Mouse (Mus musculus): Measurements from ENCODE around the gene Rybp.

The Rybp gene

GRCm38 (mm10) chr6:100287334-100288015 is at the start of gene Rybp:
Gene Rybp (minus strand): TSS chr6:100287485.
- peak; percentile 91 for DNase-seq (ENCODE audit: low read depth, low spot score)

- DNase-seq (ENCODE audit: low read depth, low spot score) = no peak
Observed at GRCm38 (mm10) chr6:100336591-100337148, 49.4 kb upstream of the Rybp start.

- no peak for DNase-seq (ENCODE audit: low read depth, low spot score)
Observed at GRCm38 (mm10) chr6:100335506-100336144, 48.3 kb upstream of the Rybp start.

- DNase-seq (ENCODE audit: low read depth, low spot score) = no peak
Observed at GRCm38 (mm10) chr6:100333745-100334144, 46.5 kb upstream of the Rybp start.

GRCm38 (mm10) chr6:100332479-100332878 is 45.2 kb upstream of the Rybp start:
- DNase-seq (ENCODE audit: low read depth, low spot score) = no peak

- DNase-seq (ENCODE audit: low read depth, low spot score) = no peak
Observed at GRCm38 (mm10) chr6:100331582-100331981, 44.3 kb upstream of the Rybp start.

- DNase-seq (ENCODE audit: low read depth, low spot score) = no peak
Observed at GRCm38 (mm10) chr6:100331055-100331454, 43.8 kb upstream of the Rybp start.

GRCm38 (mm10) chr6:100329542-100329941 is 42.3 kb upstream of the Rybp start:
- no peak for DNase-seq (ENCODE audit: low read depth, low spot score)

GRCm38 (mm10) chr6:100327050-100327449 is 39.8 kb upstream of the Rybp start:
- no peak for DNase-seq (ENCODE audit: low read depth, low spot score)

GRCm38 (mm10) chr6:100323756-100324430 is 36.6 kb upstream of the Rybp start:
- no peak for DNase-seq (ENCODE audit: low read depth, low spot score)

- no peak for DNase-seq (ENCODE audit: low read depth, low spot score)
Observed at GRCm38 (mm10) chr6:100322561-100322960, 35.3 kb upstream of the Rybp start.

- no peak for DNase-seq (ENCODE audit: low read depth, low spot score)
Observed at GRCm38 (mm10) chr6:100322145-100322544, 34.9 kb upstream of the Rybp start.

- DNase-seq (ENCODE audit: low read depth, low spot score) = no peak
Observed at GRCm38 (mm10) chr6:100314201-100314600, 26.9 kb upstream of the Rybp start.

GRCm38 (mm10) chr6:100311167-100311566 is 23.9 kb upstream of the Rybp start:
- DNase-seq (ENCODE audit: low read depth, low spot score) = no peak

- no peak for DNase-seq (ENCODE audit: low read depth, low spot score)
Observed at GRCm38 (mm10) chr6:100304831-100305230, 17.5 kb upstream of the Rybp start.

GRCm38 (mm10) chr6:100301410-100302108 is 14.3 kb upstream of the Rybp start:
- no peak for DNase-seq (ENCODE audit: low read depth, low spot score)

GRCm38 (mm10) chr6:100300831-100301230 is 13.5 kb upstream of the Rybp start:
- no peak for DNase-seq (ENCODE audit: low read depth, low spot score)

GRCm38 (mm10) chr6:100298945-100299344 is 11.7 kb upstream of the Rybp start:
- DNase-seq (ENCODE audit: low read depth, low spot score) = no peak

- no peak for DNase-seq (ENCODE audit: low read depth, low spot score)
Observed at GRCm38 (mm10) chr6:100297536-100297935, 10.3 kb upstream of the Rybp start.

- no peak for DNase-seq (ENCODE audit: low read depth, low spot score)
Observed at GRCm38 (mm10) chr6:100292411-100292810, 5.1 kb upstream of the Rybp start.

GRCm38 (mm10) chr6:100289058-100289457 is 1.8 kb upstream of the Rybp start:
- no peak for DNase-seq (ENCODE audit: low read depth, low spot score)

GRCm38 (mm10) chr6:100288730-100289035 is 1.4 kb upstream of the Rybp start:
- DNase-seq (ENCODE audit: low read depth, low spot score) = no peak

Measured in retina, postnatal 7 days (tissue).